Comparison of ENCODE assay signal across 9 mouse cellular contexts in genomic region chr4:34885631-34886351, GRCm38 (mm10). TPM values are rescaled to one million over a fixed set of nuclear protein-coding genes. Genes with fewer than 3 reads are reported as not detected.
A peak's percentile ranks its signal among the peaks of the same experiment; 100 is the strongest.
DNase-seq lines count a peak whose midpoint lies in the region; ATAC-seq and TF ChIP-seq lines count a peak whose summit lies in the region.
"Had no signal": no experiment of that assay in that cellular context is flagged by ENCODE, and none has a peak within 500 bp of the region (broad histone marks: within the 10 kb centered on the region; RNA-seq: fewer than 3 reads in every experiment).

No protein-coding gene starts in this region.

- WGBS in kidney, embryonic 16.5 days = 58% methylated on average over 9 of the region's 9 CpGs
- whole genome bisulfite sequencing in hindbrain, embryonic 16.5 days = 57% methylated on average over 9 of the region's 9 CpGs
- WGBS in midbrain, postnatal 0 days = 62% methylated on average over 9 of the region's 9 CpGs

- H3K9me3 ChIP-seq in kidney, embryonic 16.5 days (ENCODE audit: low read length) = no peaks in the 10 kb centered on the region
- no peaks in the 10 kb centered on the region for H3K9me3 ChIP-seq in hindbrain, embryonic 16.5 days (ENCODE audit: control insufficient read depth, low read length)
- no peaks in the 10 kb centered on the region for H3K9me3 ChIP-seq in midbrain, postnatal 0 days (ENCODE audit: low read length)

- H3K36me3 ChIP-seq in kidney, embryonic 16.5 days (ENCODE audit: insufficient read depth, low read length) = no peaks in the 10 kb centered on the region
- H3K36me3 ChIP-seq in hindbrain, embryonic 16.5 days (ENCODE audit: control insufficient read depth, insufficient read depth, low read length) = no peaks in the 10 kb centered on the region
- H3K36me3 ChIP-seq in midbrain, postnatal 0 days (ENCODE audit: insufficient read depth, low read length) = no peaks in the 10 kb centered on the region

- no peak for ATAC-seq in kidney, embryonic 16.5 days (ENCODE audit: low FRiP score, low TSS enrichment)
- ATAC-seq in hindbrain, embryonic 16.5 days = no peak
- ATAC-seq in midbrain, postnatal 0 days (ENCODE audit: low FRiP score) = no peak
- no peak for ATAC-seq in CD4-positive, CD25-positive, alpha-beta regulatory T cell, adult 4 months

- peaks cover 30% of the 10 kb centered on the region for H3K4me1 ChIP-seq in kidney, embryonic 16.5 days (ENCODE audit: insufficient read depth, low read length)
- peaks cover 3% of the 10 kb centered on the region; the same call in 1 of the 2 replicates for H3K4me1 ChIP-seq in brown adipose tissue, adult 24 weeks (ENCODE audit: control insufficient read depth, insufficient read depth, insufficient read length, low read length)
- peaks cover 20% of the 10 kb centered on the region for H3K4me1 ChIP-seq in hindbrain, embryonic 16.5 days (ENCODE audit: control insufficient read depth, insufficient read depth, low read depth, low read length)
- peaks cover 8% of the 10 kb centered on the region for H3K4me1 ChIP-seq in midbrain, postnatal 0 days (ENCODE audit: insufficient read depth, low read length)

- no peak for TF ChIP-seq CTCF in midbrain, postnatal 0 days (IDR thresholded peaks at IDR 0.05)

- DNase-seq in kidney, adult 8-10 months = no peak
- no peak for DNase-seq in midbrain, postnatal 0 days (ENCODE audit: low spot score)
- DNase-seq in ovary, postnatal 10 days (ENCODE audit: low spot score) = no peak
- no peak for DNase-seq in layer of hippocampus, adult 9-11 months

- peak overlapping the region; percentile 75 for H3K4me2 ChIP-seq in kidney, embryonic 16.5 days (replicated peaks; ENCODE audit: low read depth, low read length)
- peak overlapping the region; percentile 84 for H3K4me2 ChIP-seq in hindbrain, embryonic 16.5 days (ENCODE audit: low read length)
- H3K4me2 ChIP-seq in midbrain, postnatal 0 days (ENCODE audit: low read depth, low read length, poor library complexity, severe bottlenecking) = peak overlapping the region; percentile 80

- H3K27me3 ChIP-seq in kidney, embryonic 16.5 days (ENCODE audit: insufficient read depth, low read length) = peaks cover 23% of the 10 kb centered on the region
- peaks cover 4% of the 10 kb centered on the region for H3K27me3 ChIP-seq in hindbrain, embryonic 16.5 days (replicated peaks; ENCODE audit: control insufficient read depth, insufficient read depth, low read length)
- H3K27me3 ChIP-seq in midbrain, postnatal 0 days (ENCODE audit: insufficient read depth, low read length) = peaks cover 5% of the 10 kb centered on the region; the same call in 1 of the 2 replicates
- H3K27me3 ChIP-seq: Patski had no signal

- H3K9ac ChIP-seq in kidney, embryonic 16.5 days (replicated peaks; ENCODE audit: low read length) = peak overlapping the region; percentile 87; the same call in 1 of the 2 replicates
- peak overlapping the region; percentile 93; the same call in 1 of the 2 replicates for H3K9ac ChIP-seq in hindbrain, embryonic 16.5 days (ENCODE audit: low read depth, low read length)
- H3K9ac ChIP-seq in midbrain, postnatal 0 days (replicated peaks; ENCODE audit: low read length, poor library complexity, severe bottlenecking) = no peak overlapping the region

- peak overlapping the region; percentile 90; the same call in 1 of the 2 replicates for H3K27ac ChIP-seq in kidney, embryonic 16.5 days (ENCODE audit: low read length)
- 0 out of 2 replicates have a peak overlapping the region, but pooled peaks have one; percentile 15 for H3K27ac ChIP-seq in brown adipose tissue, adult 24 weeks (replicated peaks; ENCODE audit: low read depth, low read length)
- H3K27ac ChIP-seq in hindbrain, embryonic 16.5 days (ENCODE audit: low read depth, low read length) = peak overlapping the region; percentile 94; the same call in 1 of the 2 replicates
- H3K27ac ChIP-seq in midbrain, postnatal 0 days (ENCODE audit: low read depth, low read length) = peak overlapping the region; percentile 86; the same call in 1 of the 2 replicates

- H3K4me3 ChIP-seq in kidney, embryonic 16.5 days (ENCODE audit: low read length) = peak overlapping the region; percentile 82
- H3K4me3 ChIP-seq in brown adipose tissue, adult 24 weeks (ENCODE audit: insufficient read depth, low read depth, low read length) = peak overlapping the region; percentile 78
- no peak overlapping the region; the same call in 1 of the 2 replicates for H3K4me3 ChIP-seq in hindbrain, embryonic 16.5 days (ENCODE audit: low read length)
- peak overlapping the region; percentile 78; the same call in 1 of the 2 replicates for H3K4me3 ChIP-seq in midbrain, postnatal 0 days (ENCODE audit: low read depth, low read length)

RNA-seq across cellular contexts. Expression of gene Zfp292, which starts 3.0 kb away (rescaled TPM):
- polyA plus RNA-seq in kidney, embryonic 16.5 days (2015; fragmentation: Nextera tagmentation; extraction: Ambion mirVana) = 17.0 and 19.3 TPM in 2 replicates
- 3.6 and 5.7 TPM in 2 replicates for polyA plus RNA-seq in brown adipose tissue, adult 24 weeks (2012; ENCODE audit: insufficient read depth, insufficient read length, missing spikeins)
- polyA plus RNA-seq in hindbrain, embryonic 16.5 days (2015; fragmentation: Nextera tagmentation; extraction: Ambion mirVana) = 19.1 and 21.3 TPM in 2 replicates
- total RNA-seq in midbrain, postnatal 0 days (2014; rRNA removed) = 36.5 and 42.4 TPM in 2 replicates
- polyA plus RNA-seq in midbrain, postnatal 0 days (2015; fragmentation: Nextera tagmentation; extraction: Ambion mirVana) = 15.9 and 18.9 TPM in 2 replicates
- polyA plus RNA-seq in CD4-positive, CD25-positive, alpha-beta regulatory T cell, adult 4 months (2017; shearing (Covaris generic)) = 10 to 100 TPM; 22.0 to 28.5 TPM

RNA-seq across cellular contexts. Expression of gene Cga, which starts 7.8 kb away (rescaled TPM):
- not detected in 2 replicates for polyA plus RNA-seq in kidney, embryonic 16.5 days (2015; fragmentation: Nextera tagmentation; extraction: Ambion mirVana)
- polyA plus RNA-seq in brown adipose tissue, adult 24 weeks (2012; ENCODE audit: insufficient read depth, insufficient read length, missing spikeins) = not detected in 2 replicates
- 0.48 TPM in 1 of 2 replicates, not detected in the other for polyA plus RNA-seq in hindbrain, embryonic 16.5 days (2015; fragmentation: Nextera tagmentation; extraction: Ambion mirVana)
- not detected in 2 replicates for total RNA-seq in midbrain, postnatal 0 days (2014; rRNA removed)
- 0.26 TPM in 1 of 2 replicates, not detected in the other for polyA plus RNA-seq in midbrain, postnatal 0 days (2015; fragmentation: Nextera tagmentation; extraction: Ambion mirVana)
- polyA plus RNA-seq in CD4-positive, CD25-positive, alpha-beta regulatory T cell, adult 4 months (2017; shearing (Covaris generic)) = not detected
- polyA plus RNA-seq: Patski had no signal

Comparison
In these comparisons a context has a peak if more than half of its experiments do, and no peak if none do; other contexts are left out.
1. H3K27ac ChIP-seq: peak in every context shown above with its lines; median percentile 94 in hindbrain, embryonic 16.5 days; 90 in kidney, embryonic 16.5 days; 86 in midbrain, postnatal 0 days; 15 in brown adipose tissue, adult 24 weeks.